Mouse (Mus musculus) cortical plate, adult 2 months (tissue): ENCODE data around the gene Vwa5b1.

Experiments used
- CTCF ChIP-seq: fragments of 200-500 bp; IDR thresholded peaks from 2 replicates; pipeline ENCODE4 v1.5.1; 2011; ENCODE audit warnings: mild to moderate bottlenecking, control low read depth, low read length; ENCODE audit not compliant: insufficient read depth; ENCODE audit errors: extremely low read depth
- POLR2A ChIP-seq: fragments of 200-500 bp; IDR thresholded peaks from 2 replicates; pipeline ENCODE4 v1.6.1; 2011; ENCODE audit warnings: mild to moderate bottlenecking, low read length, control low read depth; ENCODE audit not compliant: insufficient read depth; ENCODE audit errors: extremely low read depth

GRCm38 (mm10) chr4:138636146-138636511, 445 bp upstream of the Vwa5b1 start:
- TF ChIP-seq CTCF (no peak), POLR2A (no peak)
